Mouse (Mus musculus) adrenal gland, postnatal 14 days (tissue): Measurements from ENCODE around the gene Nr1h2. TPM values are rescaled to one million over a fixed set of nuclear protein-coding genes. Genes with fewer than 3 reads are reported as not detected.

Experiments
- DNase-seq: peaks from one replicate; pipeline ENCODE4 v3.0.0; 2021; ENCODE audit warnings: mixed read lengths
- microRNA-seq, 2 experiments: library from miRNA; unstranded; fragments of <30 nt; microRNA quantifications; one replicate each; pipeline ENCODE4 v1.2.0; 2021
- total RNA-seq: library from RNA; stranded (reverse); gene quantifications from 2 replicates; pipeline ENCODE4 v1.2.3, GENCODE M21; 2021

Nr1h2 gene
- total RNA-seq, 1 experiment from 2014 or later, result 114 TPM

GRCm38 (mm10) chr7:44529518-44529917 lies 24.2 kb downstream of the Nr1h2 start:
- no peak for DNase-seq

- peak; percentile 85 for DNase-seq
Observed at GRCm38 (mm10) chr7:44527483-44528398, 26.0 kb downstream of the Nr1h2 start.

DNA sequence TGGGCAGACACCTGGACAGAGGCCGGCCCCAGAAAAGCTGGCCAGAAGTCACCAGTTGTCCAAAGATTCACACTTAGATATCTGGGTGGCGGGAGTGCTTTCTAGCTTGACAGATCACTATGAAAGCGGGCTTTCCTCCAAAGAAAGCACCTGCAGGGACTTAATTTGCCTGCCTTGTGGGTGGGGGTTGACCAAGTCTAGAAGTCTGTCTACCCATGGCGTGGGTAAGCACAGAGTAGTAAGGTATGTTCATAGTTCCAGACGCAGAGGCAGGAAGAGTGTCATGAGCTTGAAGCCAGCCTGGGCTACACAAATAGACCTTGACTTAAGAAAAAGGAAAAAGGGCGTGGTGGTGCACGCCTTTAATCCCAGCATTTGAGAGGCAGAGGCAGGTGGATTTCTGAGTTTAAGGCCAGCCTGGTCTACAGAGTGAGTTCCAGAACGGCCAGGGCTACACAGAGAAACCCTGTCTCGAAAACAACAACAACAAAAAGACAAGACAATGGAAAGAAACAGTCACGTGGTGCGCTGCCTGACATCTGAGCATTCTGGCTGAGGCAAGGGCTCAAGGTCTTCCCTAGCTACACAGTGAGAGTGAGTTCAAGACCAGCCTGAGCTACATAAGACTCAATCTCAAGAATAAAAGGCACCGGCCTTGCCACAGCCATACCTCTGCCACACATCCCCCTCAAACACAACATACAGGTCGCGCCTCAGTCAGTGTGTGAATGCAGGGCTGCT lies 27.2 kb downstream of the Nr1h2 start:
- no peak for DNase-seq

- peak; percentile 93 for DNase-seq
Observed at GRCm38 (mm10) chr7:44525126-44525832, 28.5 kb downstream of the Nr1h2 start.

DNA sequence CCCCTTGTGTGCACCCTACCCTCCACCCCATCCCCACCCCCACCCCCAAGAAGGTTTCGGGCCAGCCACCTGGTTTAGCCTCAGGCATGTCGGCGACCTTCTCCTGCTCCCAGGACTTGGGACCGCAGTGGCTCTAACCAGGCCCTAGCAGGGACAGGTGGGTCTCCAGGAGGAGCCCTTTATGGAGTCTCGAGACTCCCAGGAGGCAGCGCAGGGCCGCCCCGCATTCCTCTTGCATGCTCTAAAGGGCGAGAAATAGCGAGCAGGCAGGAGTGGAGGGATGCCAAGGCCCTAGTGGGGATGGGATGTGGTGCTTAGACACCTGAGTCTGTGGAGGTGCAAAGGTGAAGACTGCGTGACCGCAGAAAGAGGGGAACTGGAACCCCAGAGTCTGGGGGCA lies 29.2 kb downstream of the Nr1h2 start, which contains the start of gene Mybpc2:
Mybpc2 (minus strand) TSS at position 155 of the 400 bp plus-strand sequence.
- DNase-seq, result no peak

GRCm38 (mm10) chr7:44523056-44523455 lies 30.7 kb downstream of the Nr1h2 start:
- no peak for DNase-seq

DNA sequence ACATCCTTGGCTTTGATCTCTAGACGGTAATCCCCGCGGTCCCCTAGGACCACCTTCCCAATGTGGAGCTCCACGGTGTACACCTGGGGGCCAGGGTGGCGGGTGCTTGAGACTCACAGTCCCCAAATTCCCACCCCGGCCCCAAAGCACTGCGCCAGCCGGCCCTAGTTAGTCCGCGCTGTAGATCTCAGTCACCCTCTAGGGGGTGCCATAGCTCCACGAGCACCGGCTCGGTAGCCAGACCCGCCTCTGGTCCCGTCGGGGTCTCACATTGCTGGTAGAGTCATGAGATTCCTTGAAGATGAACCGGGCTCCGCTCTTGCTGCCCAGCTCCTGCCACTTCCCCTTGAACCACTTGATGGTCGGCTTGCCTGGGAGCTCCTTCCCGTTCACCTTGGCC lies 32.0 kb downstream of the Nr1h2 start:
- peak; percentile 75 for DNase-seq

DNA sequence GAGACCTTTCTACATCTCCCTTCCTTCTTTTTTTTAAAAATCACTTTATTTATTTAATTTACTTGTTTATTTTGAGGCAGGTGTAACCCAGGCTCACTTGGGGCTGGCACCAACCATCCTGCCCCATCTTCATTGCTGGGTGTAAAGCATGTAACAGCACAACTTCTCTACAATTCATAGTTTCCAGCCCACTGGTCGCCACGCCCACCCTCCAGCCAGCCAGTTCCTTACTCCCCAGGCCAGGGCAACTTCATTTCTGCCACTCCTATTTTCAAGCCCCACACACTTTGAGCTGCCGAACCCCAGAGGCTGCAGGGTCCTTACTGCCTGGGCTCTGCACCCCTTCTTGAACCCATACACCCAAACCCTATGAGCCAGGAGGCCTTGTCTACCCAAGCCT lies 32.8 kb downstream of the Nr1h2 start:
- DNase-seq, result no peak

DNA sequence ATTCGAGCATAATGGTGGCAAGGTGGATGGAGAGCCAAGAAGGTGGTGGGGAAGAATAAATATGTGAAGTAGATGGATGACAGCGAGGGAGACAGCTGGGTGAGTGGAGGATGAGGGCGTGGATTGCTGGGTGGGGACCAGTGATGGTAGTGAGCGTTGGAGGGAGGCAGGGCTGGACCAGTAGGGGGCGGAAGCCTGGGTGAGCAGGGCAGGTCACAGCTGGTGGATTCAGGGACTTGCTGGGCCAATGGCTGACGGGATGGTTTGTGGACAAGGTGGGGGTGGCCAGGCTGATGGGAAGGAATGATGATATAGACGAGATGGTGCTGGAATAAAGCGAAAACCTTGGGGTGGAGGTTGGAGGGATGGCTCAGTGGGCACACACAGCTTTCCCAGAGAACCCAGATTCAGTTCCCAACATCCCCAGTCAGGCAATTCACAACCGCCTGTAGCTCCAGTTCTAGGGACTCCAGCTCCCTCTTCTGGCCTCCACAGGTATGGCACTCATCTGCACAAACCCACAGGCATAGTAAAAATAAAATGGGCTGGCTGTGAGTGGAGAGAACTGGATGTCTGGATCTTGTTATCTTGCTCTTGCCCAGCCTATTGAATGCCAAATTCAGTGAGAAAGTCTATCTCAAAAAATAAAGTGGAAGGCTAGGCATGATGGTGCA lies 34.4 kb downstream of the Nr1h2 start:
- no peak for DNase-seq

GRCm38 (mm10) chr7:44507491-44507890 lies 46.3 kb downstream of the Nr1h2 start:
- no peak for DNase-seq

- peak; percentile 81 for DNase-seq
Observed at GRCm38 (mm10) chr7:44501563-44502115, 52.1 kb downstream of the Nr1h2 start.

GRCm38 (mm10) chr7:44500046-44500445 lies 53.7 kb downstream of the Nr1h2 start:
- no peak for DNase-seq

Small RNAs within 50 kb of the gene (microRNA-seq; reads per million reads assigned to microRNA genes)
- gene Mir7053, result 0 reads per million in 2 experiments

Other genes with a start within 250 kb of the Nr1h2 start
- 3.4 and 3.6 TPM in 2 replicates for gene Clec11a, start 247.0 kb downstream of the Nr1h2 start, total RNA-seq
- gene Shank1, start 243.7 kb downstream of the Nr1h2 start, total RNA-seq, result 7.6 and 8.0 TPM in 2 replicates
- gene Syt3, start 169.8 kb downstream of the Nr1h2 start, total RNA-seq, result 2.6 and 3.9 TPM in 2 replicates
- 0.59 and 0.71 TPM in 2 replicates for gene 1700008O03Rik, start 168.1 kb downstream of the Nr1h2 start, total RNA-seq
- gene Lrrc4b, start 124.9 kb downstream of the Nr1h2 start, total RNA-seq, result 6.1 and 7.7 TPM in 2 replicates
- gene Aspdh, start 88.6 kb downstream of the Nr1h2 start, total RNA-seq, result 0.75 and 13.0 TPM in 2 replicates
- 45.9 and 51.2 TPM in 2 replicates for gene Josd2, start 86.0 kb downstream of the Nr1h2 start, total RNA-seq
- gene Emc10, start 57.4 kb downstream of the Nr1h2 start, total RNA-seq, result 81.5 and 85.9 TPM in 2 replicates
- gene Fam71e1, start 57.4 kb downstream of the Nr1h2 start, total RNA-seq, result 7.8 and 10.9 TPM in 2 replicates
- gene Mybpc2, start 29.3 kb downstream of the Nr1h2 start, total RNA-seq, result 0.26 and 0.38 TPM in 2 replicates
- gene Spib, start 21.9 kb downstream of the Nr1h2 start, total RNA-seq, result 3.4 and 15.4 TPM in 2 replicates
- 17.5 and 28.0 TPM in 2 replicates for gene Pold1, start 5.1 kb downstream of the Nr1h2 start, total RNA-seq
- gene Napsa, start 18.4 kb upstream of the Nr1h2 start, total RNA-seq, result 2.0 and 10.4 TPM in 2 replicates
- gene Kcnc3, start 36.7 kb upstream of the Nr1h2 start, total RNA-seq, result 5.5 and 6.8 TPM in 2 replicates
- gene Myh14, start 116.9 kb upstream of the Nr1h2 start, total RNA-seq, result 3.9 and 5.1 TPM in 2 replicates
- gene Izumo2, start 154.8 kb upstream of the Nr1h2 start, total RNA-seq, result not detected in 2 replicates
- gene Vrk3, start 194.5 kb upstream of the Nr1h2 start, total RNA-seq, result 34.3 and 52.4 TPM in 2 replicates
- gene Zfp473, start 197.1 kb upstream of the Nr1h2 start, total RNA-seq, result 0.79 and 1.3 TPM in 2 replicates